Mouse (Mus musculus) testis, adult 2 months (tissue): ENCODE data around the gene Mtcl1.

Experiments
- CTCF ChIP-seq: fragments of 200-500 bp; IDR thresholded peaks from 2 replicates; pipeline ENCODE4 v1.5.1; 2012; ENCODE audit warnings: low read depth, mild to moderate bottlenecking, inconsistent platforms, low read length, moderate library complexity; ENCODE audit not compliant: control insufficient read depth, insufficient read depth, insufficient replicate concordance
- POLR2A ChIP-seq: fragments of 200-500 bp; IDR thresholded peaks from 2 replicates; pipeline ENCODE4 v1.6.1; 2012; ENCODE audit warnings: low read depth, mild to moderate bottlenecking, inconsistent platforms, low read length, moderate library complexity; ENCODE audit not compliant: control insufficient read depth

GRCm38 (mm10) chr17:66364525-66365292 lies 84.8 kb downstream of the Mtcl1 start:
- no peak for TF ChIP-seq CTCF
- TF ChIP-seq POLR2A = peak; percentile 57; the same call in 1 of the 2 replicates
